Mouse (Mus musculus) hematopoietic stem cell, adult 5-6 weeks (primary cell): ENCODE results near the gene Mbtps1. TPM values are rescaled to one million over a fixed set of nuclear protein-coding genes. Genes with fewer than 3 reads are reported as not detected.

Experiments used
- ATAC-seq, 2 experiments: fragments of 125-278 bp in 1 of 2; replicated peaks in 1 of 2; 2 replicates each; pipeline ENCODE4 v1.8.0; 2016 to 2017; ENCODE audit warnings: inconsistent platforms in 2 of 2, mild to moderate bottlenecking in 2 of 2, moderate number of reproducible peaks in 2 of 2, low read depth in 1 of 2, moderate TSS enrichment in 1 of 2; ENCODE audit not compliant: low FRiP score in 2 of 2, poor library complexity in 2 of 2, severe bottlenecking in 2 of 2, insufficient read depth in 1 of 2, low TSS enrichment in 1 of 2
- total RNA-seq: library from RNA; stranded (forward); fragments of 172-1452, 232-1000 nt; gene quantifications from 2 replicates; pipeline ENCODE4 v1.2.3, GENCODE M21; 2017

Mbtps1 gene
- total RNA-seq, 1 experiment from 2014 or later, result 51.2 TPM

GRCm38 (mm10) chr8:119568951-119569350, 10.4 kb upstream of the Mbtps1 start:
- ATAC-seq, result no peak

DNA sequence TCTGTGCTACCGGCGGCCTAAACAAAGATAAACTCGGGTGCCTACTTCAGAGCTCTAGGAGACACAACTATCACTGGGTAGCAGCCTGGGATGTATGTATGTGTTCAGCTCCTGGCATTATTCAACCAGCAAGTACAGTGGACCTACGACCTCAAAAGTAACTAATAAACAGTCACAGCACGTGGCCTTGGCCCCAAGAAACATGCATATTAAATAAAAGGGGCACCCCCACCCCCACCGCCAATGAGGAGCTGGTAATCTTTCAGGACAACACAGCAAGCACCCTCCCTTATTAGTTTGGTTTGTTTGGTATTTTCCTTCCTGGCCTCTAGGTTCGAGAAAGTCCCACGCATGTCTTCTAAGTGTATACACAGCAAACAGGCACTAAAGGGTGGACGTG, 9.7 kb upstream of the Mbtps1 start:
- no peak for ATAC-seq

GRCm38 (mm10) chr8:119566367-119566766, 7.8 kb upstream of the Mbtps1 start:
- no peak for ATAC-seq

DNA sequence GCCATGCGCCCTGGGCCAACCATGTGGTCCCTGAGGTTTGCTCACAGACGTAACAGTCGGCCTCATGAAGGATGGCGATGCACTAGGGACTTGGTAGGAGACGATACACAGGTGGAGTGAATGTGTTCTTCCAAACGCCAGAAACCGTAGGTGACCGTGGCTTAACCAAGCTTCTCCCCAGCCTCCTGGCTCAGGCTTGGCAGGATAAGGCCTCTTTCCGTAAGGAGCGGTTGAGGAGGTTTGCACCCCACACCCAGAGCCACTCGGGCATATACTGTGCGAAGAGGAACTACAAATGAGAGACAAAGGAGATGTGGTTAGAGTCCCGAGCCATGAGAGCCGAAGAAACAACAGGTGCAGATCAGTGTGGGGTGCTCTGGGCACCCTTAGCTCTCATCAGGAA, 5.3 kb upstream of the Mbtps1 start:
- no peak for ATAC-seq

DNA sequence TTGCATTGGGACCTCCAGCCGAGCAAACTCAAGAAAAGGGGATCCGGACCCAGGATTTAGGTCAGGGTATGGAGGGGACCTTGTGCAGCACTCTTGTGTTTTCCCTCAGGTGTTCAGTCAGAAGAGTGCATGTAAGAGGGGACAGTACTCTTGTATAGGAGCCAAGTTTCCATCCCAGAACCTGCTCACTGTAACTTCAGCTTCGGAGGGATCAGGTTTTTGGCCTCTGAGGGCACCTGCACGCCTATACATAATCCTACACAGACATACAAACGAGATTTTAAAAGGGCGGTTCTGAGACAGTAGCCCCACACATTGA, 826 bp upstream of the Mbtps1 start:
- ATAC-seq, result no peak

DNA sequence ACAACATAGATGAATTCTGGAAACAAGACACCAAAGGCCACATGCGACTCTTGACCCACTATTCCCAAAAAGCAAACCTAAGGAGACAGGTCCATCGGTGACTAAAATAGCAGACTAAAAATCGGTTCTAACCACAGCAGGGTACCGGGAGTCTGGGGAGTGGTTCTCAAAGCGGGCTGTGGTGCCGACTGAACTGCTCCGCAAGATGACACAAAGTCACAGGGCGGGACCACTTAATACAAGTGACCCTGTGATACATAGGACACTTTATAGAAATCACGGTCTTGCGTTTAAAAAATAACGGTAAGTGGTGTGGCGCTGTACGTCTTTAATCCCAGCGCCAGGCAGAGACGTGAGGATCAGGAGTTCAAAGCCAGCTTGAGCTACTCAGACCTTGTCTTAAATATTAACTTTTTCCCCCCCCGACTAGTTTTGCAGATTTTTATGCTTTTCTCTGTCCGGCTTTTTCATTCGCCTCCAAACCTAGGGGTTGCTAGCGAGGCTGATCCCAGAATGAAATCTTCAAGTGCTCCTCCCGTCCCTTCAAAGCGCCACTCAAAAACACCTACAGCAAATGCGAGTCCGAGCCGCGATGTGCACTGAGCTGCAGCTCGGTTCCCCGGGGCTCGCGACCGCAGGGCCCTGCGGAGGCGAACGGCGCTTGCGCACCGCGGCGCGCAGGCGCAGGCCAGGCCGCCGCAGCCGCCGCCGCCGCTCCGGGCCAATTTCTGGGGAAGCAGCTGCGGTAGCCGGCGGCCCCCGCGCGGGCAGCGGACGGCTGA, 523 bp downstream of the Mbtps1 start:
- ATAC-seq, result peak in 1 of 2 experiments; percentile 42; a peak in 3 of 4 replicates

- no peak for ATAC-seq
Measured at GRCm38 (mm10) chr8:119557132-119557531, 1.4 kb downstream of the Mbtps1 start.

GRCm38 (mm10) chr8:119555861-119556260, 2.7 kb downstream of the Mbtps1 start:
- no peak for ATAC-seq

DNA sequence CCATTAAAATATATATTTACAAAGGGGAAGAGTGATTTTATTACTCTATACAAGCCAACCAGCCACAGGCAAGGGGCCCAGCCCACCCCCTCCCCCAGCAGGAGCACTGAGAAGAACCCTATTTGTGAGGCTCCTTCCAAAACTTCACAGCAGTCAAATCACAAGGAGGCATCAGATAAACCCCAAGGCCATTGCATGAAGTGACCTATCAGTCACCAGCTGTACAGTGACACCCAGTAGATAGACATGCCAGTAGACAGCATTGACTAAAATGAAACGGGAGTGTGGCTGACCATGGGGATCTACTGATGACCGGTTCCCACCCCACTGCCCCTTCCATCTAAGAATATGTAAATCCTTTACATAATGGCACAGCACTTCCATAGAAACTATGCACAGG, 5.6 kb downstream of the Mbtps1 start:
- no peak for ATAC-seq

DNA sequence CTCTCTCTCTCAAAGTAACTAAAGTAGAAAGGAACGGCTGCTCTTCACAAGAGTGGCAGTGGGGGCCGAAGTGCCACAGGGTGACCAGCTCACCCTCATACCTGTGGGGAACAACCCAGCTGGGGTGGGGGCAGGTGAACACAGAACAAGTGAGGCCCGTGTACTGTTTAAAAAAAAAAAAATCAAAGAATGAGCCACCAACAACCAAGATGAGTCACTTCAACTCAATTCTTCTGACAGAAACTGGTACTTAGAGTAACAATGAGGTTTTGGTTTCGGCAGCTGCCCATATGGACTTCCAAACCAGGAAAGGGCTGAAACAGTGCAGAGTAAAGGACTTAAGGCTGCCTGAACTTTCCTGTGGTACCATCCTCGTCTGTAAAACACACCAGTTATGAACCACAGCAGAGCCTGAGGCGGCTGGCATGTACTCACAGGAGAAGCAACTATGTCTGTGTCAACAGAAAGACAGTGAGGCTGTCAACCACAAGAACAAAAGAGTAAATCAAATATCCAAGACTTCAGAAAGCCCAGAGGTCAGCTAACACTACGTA, 9.9 kb downstream of the Mbtps1 start:
- ATAC-seq, result no peak

DNA sequence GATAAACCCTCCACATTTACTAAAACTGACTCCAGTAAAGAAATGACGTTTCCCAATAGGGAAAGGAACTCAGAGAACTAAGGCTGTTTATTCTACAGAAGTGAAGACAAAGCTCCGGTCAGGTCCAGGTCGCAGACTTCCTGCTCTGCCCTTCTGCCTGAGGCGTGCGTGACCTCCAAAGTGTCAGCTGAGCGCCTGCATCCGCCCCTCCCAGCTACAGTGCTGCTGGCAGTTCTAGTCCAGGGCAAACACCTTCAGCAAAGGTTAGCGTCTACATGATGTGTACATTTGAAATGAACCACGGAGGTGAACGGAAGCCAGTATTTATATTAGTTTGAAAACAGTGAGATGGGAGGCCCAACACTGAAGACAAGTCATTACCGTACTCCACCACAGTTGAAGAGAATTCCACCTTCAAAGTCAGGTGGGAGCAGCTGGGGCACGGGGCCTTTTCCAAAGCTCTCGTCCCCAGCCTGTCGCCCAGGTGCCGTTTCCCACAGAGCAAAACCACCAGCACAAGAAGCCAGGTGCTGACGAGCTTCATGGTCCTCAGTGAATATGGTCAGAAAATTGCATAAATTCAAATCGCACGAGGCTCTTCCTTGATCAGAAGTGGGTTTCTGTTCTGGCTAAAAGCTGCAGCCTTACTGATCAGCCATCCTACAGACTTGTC, 11.4 kb downstream of the Mbtps1 start:
- ATAC-seq, result no peak

DNA sequence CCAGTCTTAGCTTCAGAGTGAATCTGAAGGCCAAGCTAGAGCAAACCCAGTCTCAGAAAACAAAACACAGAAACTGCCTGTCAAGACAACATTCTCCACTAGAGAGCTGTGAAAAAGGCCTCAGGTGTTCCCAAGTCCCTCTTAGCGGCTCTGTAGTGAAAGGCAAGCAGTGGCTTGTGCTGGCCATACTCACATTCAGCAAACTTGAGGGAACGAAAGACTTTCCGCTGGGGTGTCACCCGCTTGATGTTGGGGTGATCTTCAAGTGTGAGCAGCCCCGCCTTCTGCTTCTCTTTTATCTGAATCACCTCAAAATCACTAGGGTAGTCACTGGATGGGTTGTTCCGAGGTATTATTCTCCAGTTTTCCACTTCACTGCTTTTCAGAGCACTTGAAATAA, 12.7 kb downstream of the Mbtps1 start:
- no peak for ATAC-seq

DNA sequence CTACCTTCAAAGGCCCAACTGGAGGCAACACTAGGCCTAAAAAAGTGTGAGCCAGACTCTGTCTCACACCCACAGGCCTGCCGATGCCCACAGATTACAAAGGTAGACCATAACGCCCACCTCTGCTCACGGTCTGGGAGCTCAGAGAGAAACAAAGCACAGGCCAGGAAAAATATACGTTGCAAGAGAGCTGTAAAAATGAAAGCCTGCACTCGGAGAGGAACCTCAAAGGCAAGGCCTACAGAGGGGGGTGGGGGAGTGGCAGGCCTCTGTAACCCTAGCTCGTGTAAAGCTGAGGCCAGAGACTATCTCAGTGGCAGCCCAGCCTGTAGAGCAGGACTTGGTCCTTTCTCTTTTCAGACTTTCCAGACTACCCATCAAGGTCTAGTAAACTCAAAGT, 13.4 kb downstream of the Mbtps1 start:
- ATAC-seq, result no peak

GRCm38 (mm10) chr8:119544606-119545005, 13.9 kb downstream of the Mbtps1 start:
- no peak for ATAC-seq

GRCm38 (mm10) chr8:119531973-119532372, 26.6 kb downstream of the Mbtps1 start:
- ATAC-seq, result no peak

DNA sequence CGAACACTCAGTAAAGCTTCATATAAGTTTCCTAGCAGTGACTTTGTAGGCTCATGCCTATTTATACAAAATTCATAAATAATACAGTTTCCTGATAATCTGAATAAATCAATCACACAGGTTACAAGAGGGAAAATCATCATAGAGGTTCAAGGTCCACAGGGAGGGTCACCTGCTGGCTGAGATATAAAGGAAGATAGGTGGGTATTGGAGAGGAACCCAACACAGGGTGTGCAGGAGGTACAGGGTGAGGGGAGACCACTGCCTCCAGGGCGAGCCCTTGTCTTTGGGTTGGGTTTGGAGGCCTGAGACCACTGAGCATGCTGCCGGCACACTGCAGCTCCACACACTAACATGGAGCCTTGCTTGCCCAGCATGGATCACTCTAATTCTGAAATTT, 27.1 kb downstream of the Mbtps1 start:
- no peak for ATAC-seq

GRCm38 (mm10) chr8:119530937-119531336, 27.6 kb downstream of the Mbtps1 start:
- ATAC-seq, result no peak

DNA sequence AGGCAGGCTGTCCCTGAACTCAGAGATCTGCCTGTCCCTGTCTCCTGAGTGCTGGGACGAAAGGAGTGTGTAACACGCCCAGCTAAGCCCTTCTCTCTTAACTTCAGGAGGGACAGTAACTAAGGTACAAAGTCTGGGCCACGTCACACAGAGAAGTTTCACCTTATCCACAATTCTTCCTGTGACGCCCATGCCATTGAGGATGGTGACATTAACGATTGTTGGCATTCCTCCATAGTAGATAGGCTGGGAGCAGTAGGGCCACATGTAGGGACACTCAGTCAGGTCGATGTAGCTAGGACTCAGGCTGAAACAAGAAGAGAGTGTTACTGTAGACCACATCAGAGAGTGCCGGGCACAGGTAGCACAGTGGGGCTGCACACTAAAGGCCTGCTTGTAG, 29.8 kb downstream of the Mbtps1 start:
- no peak for ATAC-seq

- ATAC-seq, result no peak
Measured at GRCm38 (mm10) chr8:119520102-119520501, 38.4 kb downstream of the Mbtps1 start.
